Mouse (Mus musculus): ENCODE results near the gene Bak1.

DNA sequence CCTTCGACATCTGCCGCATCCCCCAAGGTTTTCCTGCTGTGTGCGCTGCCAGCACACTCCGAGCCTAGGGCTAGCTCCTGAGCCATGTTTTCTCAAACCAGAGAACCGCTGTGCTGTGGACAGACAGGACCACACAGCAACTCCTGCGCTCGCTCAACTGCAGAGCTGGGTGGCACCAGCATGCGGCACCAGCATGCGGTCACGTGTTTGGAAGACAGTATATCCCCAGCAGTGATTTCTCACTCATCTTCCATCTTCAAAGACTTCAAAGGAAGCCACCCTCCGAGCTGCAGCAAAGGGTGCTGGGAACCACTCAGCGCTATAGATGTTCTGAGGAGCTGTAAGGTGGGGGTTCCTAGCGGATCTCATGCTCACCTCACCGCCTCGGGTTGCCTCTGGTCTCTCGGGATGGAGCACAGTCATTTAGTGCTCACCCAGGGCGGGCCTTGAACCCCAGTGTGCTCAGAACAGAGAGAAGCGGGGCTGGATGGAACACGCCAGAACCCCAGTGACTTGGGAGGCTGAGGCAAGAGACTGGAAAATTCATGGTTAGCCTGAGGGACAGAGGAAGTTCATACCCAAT lies 23.8 kb downstream of the Bak1 start:
- no peak for TF ChIP-seq CTCF (IDR thresholded peaks at IDR 0.05; ENCODE audit: control insufficient read depth, insufficient read depth, low read length)
- no peak for TF ChIP-seq POLR2A (IDR thresholded peaks at IDR 0.05; ENCODE audit: borderline replicate concordance, control insufficient read depth, low read depth, low read length)
